Mouse (Mus musculus): ENCODE data around the gene Efcab6.

DNA sequence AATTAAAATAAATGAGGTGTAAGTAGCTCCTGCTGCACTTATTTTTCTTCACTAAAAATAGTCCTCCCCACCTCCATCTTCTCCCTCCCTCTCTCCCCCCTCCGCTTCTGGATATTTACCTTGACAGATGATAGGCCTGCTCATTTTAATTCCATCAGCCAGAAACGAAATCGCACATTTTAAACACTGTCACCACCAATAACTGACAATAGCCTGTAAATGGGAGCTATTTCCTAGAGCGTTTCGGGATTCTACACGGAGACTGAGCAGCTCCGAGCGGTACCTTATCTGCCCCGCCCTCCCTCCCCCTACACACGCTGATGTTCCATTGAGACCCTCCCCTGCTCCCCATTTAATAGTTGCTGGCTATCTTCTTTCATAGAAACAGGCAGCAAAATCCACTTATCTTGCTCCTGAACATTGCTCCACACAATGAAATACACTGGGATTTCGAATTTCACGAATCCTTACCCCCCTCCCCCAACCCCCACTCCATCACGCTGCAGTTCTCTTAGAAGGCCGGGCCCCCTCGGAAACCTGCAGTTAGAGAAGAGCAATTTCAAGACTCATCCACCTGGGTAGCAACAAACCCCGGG, 4.4 kb upstream of the Efcab6 start:
- TF ChIP-seq CTCF (IDR thresholded peaks at IDR 0.05; ENCODE audit: extremely low read depth, insufficient read depth, low read length) = no peak
- TF ChIP-seq POLR2A (IDR thresholded peaks at IDR 0.05; ENCODE audit: extremely low read depth, insufficient read depth, low read length) = no peak
